Mouse (Mus musculus) lung, embryonic 16.5 days (tissue): ENCODE measurements around the gene Klhl8. TPM values are rescaled to one million over a fixed set of nuclear protein-coding genes. Genes with fewer than 3 reads are reported as not detected.

Source experiments
- ATAC-seq: fragments of 200-750 bp; cut with Nextera tagmentation; 2 replicates; pipeline ENCODE4 v1.8.0; 2017; ENCODE audit warnings: low read depth, mild to moderate bottlenecking, moderate library complexity
- H3K27ac ChIP-seq: fragments of 300-500 bp; sonication (generic); 2 replicates; pipeline ENCODE4 v1.5.1; 2014; ENCODE audit warnings: mild to moderate bottlenecking, control low read depth, low read length
- H3K27me3 ChIP-seq: fragments of 300-500 bp; sonication (generic); 2 replicates; pipeline ENCODE4 v1.6.1; 2014; ENCODE audit warnings: low read depth, low read length, mixed read lengths; ENCODE audit not compliant: control insufficient read depth, insufficient read depth
- H3K36me3 ChIP-seq: fragments of 300-500 bp; sonication (generic); 2 replicates; pipeline ENCODE4 v1.6.1; 2014; ENCODE audit warnings: low read length; ENCODE audit not compliant: control insufficient read depth, insufficient read depth
- H3K4me1 ChIP-seq: fragments of 300-500 bp; sonication (generic); replicated peaks from 2 replicates; pipeline ENCODE4 v1.6.1; 2014; ENCODE audit warnings: low read length, mixed read lengths; ENCODE audit not compliant: control insufficient read depth, insufficient read depth
- H3K4me2 ChIP-seq: fragments of 300-500 bp; sonication (generic); 2 replicates; pipeline ENCODE4 v1.6.1; 2014; ENCODE audit warnings: low read depth, low read length, control low read depth
- H3K4me3 ChIP-seq: fragments of 300-500 bp; sonication (generic); 2 replicates; pipeline ENCODE4 v1.5.1; 2014; ENCODE audit warnings: mild to moderate bottlenecking, low read length, control low read depth
- H3K9ac ChIP-seq: fragments of 300-500 bp; sonication (generic); 2 replicates; pipeline ENCODE4 v1.6.1; 2014; ENCODE audit warnings: low read length, control low read depth
- H3K9me3 ChIP-seq: fragments of 300-500 bp; sonication (generic); 2 replicates; pipeline ENCODE4 v1.6.1; 2016; ENCODE audit warnings: low read length; ENCODE audit not compliant: control insufficient read depth
- WGBS: fragments of 180-500 bp; shearing (Covaris S2); extraction: QIAGEN DNeasy Blood & Tissue Kit; methylation state at CpG from one replicate; pipeline ENCODE4 v1.1.7; 2014; 5-methylcytosine and 5-hydroxymethylcytosine counted together
- polyA plus RNA-seq: library from polyadenylated mRNA; unstranded; fragments of >200 nt; fragmentation: Nextera tagmentation; extraction: Ambion mirVana; gene quantifications from 2 replicates; pipeline ENCODE4 v1.2.1, GENCODE M21; 2015

The Klhl8 gene
- polyA plus RNA-seq, 1 experiment from 2014 or later = 11.1 TPM

DNA sequence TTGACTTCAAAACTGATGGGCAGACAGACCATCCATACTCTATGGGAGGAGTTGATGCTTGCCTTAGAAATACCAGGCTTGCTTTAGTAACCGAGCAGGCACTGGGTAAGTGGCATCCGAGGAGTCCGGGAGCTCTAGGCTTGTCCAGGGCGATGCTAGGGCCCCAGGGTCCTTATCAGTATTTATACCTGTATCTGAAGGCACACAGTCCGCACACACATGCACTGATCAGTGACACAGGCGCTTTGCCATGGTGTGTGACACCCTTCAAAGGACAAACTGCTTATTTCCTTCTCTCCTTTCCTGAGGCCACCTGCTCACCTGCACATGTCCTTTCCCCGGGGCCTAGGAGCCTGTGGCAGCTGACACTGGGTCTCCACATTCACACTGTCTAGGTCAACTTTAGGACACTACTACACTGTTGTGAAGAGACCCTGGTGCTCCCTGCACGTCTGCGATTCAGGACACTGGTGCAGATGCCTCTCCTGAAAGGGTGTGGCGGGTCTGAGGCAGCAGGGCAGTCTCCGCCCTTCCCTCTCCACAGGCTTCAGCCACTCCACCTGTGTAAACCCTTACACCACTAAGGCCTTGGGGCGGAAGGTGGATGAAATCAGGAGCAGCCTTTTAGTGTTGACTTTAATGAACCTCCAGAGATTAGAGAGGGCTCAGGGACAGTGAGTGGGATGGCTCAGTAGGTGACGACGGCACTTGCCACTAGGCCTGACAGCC lies 55.4 kb downstream of the Klhl8 start:
- H3K4me2 ChIP-seq = no peak overlapping the region
- no peaks in the 10 kb centered on the region for H3K27me3 ChIP-seq
- H3K4me3 ChIP-seq = no peak overlapping the region
- peaks cover 6% of the 10 kb centered on the region for H3K36me3 ChIP-seq
- no peaks in the 10 kb centered on the region for H3K9me3 ChIP-seq
- no peak overlapping the region for H3K9ac ChIP-seq
- peaks cover 7% of the 10 kb centered on the region; the same call in 1 of the 2 replicates for H3K4me1 ChIP-seq
- 64% methylated on average over 14 of the region's 14 CpGs for WGBS
- H3K27ac ChIP-seq = no peak overlapping the region
- peak; percentile 84 for ATAC-seq

DNA sequence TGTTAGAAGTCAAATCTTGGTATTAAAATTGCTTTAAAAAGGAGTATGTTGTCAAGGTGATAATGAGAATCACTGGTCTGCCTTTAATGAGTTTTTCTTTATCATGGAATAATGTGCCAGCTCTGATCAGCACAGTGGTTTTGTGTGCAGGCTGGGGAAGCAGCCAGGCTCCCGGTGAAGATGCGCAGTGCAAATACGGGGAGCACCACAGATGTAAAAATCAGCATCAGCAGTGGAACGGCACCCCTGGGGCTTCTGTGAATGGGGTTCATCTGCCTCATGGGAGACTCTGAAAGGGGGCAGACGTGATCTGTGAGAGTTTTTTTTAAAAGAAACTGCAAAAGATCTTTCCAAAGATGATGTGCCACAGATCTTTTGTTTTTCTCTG lies 56.3 kb downstream of the Klhl8 start:
- Histone ChIP-seq H3K27me3 (no peaks in the 10 kb centered on the region), H3K4me3 (no peak overlapping the region), H3K4me1 (peaks cover 7% of the 10 kb centered on the region; the same call in 1 of the 2 replicates), H3K9ac (no peak overlapping the region), H3K36me3 (peaks cover 7% of the 10 kb centered on the region), H3K4me2 (no peak overlapping the region), H3K9me3 (no peaks in the 10 kb centered on the region), H3K27ac (no peak overlapping the region)
- no peak for ATAC-seq
- 87% methylated on average over 5 of the region's 5 CpGs for WGBS

DNA sequence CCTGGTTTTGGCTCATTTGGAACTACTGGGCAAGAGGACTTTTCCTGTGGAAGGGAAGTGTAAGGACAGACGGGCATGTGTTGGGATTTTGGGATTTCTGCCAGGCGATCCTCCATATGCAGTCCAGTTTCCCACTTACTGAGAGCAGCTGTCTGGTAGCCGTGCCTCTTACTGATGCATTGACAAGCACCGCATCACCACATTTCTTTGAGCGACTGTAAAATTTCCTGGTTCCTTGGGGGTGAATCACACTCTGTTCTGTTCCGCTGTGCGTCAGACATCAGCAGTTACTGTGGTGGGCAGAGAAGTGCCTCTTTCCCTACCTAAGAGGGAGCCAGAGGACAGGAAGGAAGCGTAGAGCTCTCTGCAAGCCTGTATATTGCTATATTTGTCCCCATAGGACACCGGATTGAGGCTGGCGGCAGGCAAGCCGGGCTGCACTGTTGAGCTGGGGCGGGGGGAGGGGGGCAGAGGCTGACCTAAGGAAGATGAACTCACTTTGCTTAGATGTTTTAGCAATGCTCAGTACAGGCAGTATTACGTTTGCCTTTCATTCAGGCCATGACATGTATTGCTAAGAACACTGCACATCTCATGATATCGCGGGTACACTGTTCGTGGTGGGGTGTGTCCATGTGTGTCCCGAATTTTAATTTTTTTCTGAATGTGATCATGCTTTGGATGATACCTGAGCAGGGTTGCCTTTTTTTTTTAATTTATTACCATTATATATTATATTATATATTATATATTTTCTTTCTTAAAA lies 56.8 kb downstream of the Klhl8 start:
- Histone ChIP-seq H3K9ac (no peak overlapping the region), H3K36me3 (peaks cover 13% of the 10 kb centered on the region), H3K9me3 (no peaks in the 10 kb centered on the region), H3K4me2 (no peak overlapping the region), H3K27me3 (no peaks in the 10 kb centered on the region), H3K4me3 (no peak overlapping the region), H3K27ac (0 out of 2 replicates have a peak overlapping the region, but pooled peaks have one; percentile 12), H3K4me1 (peaks cover 7% of the 10 kb centered on the region; the same call in 1 of the 2 replicates)
- 61% methylated on average over 17 of the region's 17 CpGs for WGBS
- peak; percentile 58; the same call in 1 of the 2 replicates for ATAC-seq

DNA sequence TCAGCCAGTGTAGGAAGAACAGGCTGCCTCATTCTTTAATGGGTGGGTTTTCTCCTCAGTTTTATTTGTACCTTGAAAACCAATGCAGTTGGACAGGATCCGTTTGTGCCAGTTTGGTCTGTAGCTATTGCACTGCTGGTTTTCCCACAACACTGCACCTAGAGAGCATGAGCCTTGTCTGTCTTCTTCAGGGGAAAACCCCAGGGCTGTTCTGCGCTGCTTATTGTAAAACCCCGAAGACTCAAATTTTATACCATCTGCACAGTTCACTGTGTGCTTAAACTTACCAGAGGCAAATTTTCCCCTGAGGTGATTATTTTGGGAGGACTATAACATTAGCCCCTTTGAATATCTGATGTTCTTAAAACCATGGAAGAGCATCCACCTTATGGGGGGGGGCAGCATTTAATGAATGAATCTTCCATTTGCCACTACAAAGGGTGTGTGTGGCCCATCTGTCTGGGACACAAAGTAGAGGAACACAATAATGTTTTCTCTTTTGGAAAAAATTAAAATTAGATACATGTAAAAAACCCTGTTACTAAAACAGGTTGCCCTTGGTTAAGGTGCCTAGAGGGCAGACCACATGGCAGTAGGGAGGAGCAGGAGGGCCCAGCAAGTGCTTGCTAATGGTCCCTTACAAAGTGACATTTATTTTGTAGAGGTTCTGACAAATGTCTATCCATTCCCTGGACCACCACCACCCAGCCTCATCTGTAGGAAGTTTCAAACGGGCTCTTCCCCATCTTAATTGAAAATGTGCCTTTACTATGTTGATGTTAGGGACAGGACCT lies 58.1 kb downstream of the Klhl8 start:
- H3K27ac ChIP-seq = no peak overlapping the region
- no peak overlapping the region for H3K4me3 ChIP-seq
- ATAC-seq = no peak
- no peaks in the 10 kb centered on the region for H3K9me3 ChIP-seq
- no peaks in the 10 kb centered on the region for H3K27me3 ChIP-seq
- 76% methylated on average over 4 of the region's 4 CpGs for WGBS
- no peak overlapping the region for H3K9ac ChIP-seq
- peaks cover 7% of the 10 kb centered on the region; the same call in 1 of the 2 replicates for H3K4me1 ChIP-seq
- peaks cover 20% of the 10 kb centered on the region for H3K36me3 ChIP-seq
- no peak overlapping the region for H3K4me2 ChIP-seq

DNA sequence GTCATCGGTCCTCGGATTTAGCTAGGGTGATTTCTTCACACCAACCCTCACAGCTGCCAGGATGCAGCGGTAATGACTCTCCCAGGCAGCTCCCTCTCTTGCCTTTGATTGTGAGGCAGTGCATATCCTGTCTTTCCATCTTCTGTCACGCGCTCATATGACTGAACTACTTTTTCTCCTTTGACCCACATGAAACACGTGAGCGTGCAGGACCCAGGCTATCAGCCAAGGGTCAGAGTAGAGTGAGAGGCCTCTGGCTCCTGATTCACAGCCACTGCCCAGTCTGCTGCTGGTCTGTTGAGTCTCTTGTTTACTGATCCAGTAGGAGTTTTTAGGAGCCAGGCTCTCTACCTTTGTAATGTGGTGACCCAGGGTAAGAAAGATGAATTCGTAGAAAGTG lies 62.5 kb downstream of the Klhl8 start:
- H3K9me3 ChIP-seq = no peaks in the 10 kb centered on the region
- H3K4me3 ChIP-seq = no peak overlapping the region
- no peak overlapping the region for H3K9ac ChIP-seq
- H3K36me3 ChIP-seq = peaks cover 25% of the 10 kb centered on the region
- H3K27me3 ChIP-seq = no peaks in the 10 kb centered on the region
- no peak overlapping the region for H3K4me2 ChIP-seq
- 72% methylated on average over 8 of the region's 8 CpGs for WGBS
- H3K27ac ChIP-seq = no peak overlapping the region
- peaks cover 3% of the 10 kb centered on the region; the same call in 1 of the 2 replicates for H3K4me1 ChIP-seq
- no peak for ATAC-seq

DNA sequence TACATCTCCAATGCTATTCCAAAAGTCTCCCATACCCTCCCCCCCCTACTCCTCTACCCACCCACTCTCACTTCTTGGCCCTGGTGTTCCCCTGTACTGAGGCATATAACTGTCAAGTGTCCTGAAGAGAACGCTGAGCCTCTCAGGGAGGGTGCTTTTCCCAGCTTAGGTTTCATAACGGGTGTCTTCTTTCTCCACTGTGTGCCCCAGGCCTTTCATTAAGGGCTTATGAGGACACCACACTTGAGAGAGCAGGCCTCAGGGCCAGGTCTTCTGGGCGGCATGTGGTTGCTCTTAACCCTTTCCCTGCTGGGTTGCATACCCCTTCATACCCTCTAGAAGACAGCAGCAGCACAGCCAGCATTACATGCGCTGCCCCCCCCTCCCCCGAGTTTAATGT lies 64.5 kb downstream of the Klhl8 start:
- peaks cover 27% of the 10 kb centered on the region for H3K36me3 ChIP-seq
- H3K27ac ChIP-seq = no peak overlapping the region
- no peak overlapping the region for H3K9ac ChIP-seq
- peaks cover 3% of the 10 kb centered on the region; the same call in 1 of the 2 replicates for H3K4me1 ChIP-seq
- peak; percentile 10; the same call in 1 of the 2 replicates for ATAC-seq
- no peak overlapping the region for H3K4me2 ChIP-seq
- no peak overlapping the region for H3K4me3 ChIP-seq
- WGBS = 55% methylated on average over 5 of the region's 5 CpGs
- no peaks in the 10 kb centered on the region for H3K9me3 ChIP-seq
- no peaks in the 10 kb centered on the region for H3K27me3 ChIP-seq

DNA sequence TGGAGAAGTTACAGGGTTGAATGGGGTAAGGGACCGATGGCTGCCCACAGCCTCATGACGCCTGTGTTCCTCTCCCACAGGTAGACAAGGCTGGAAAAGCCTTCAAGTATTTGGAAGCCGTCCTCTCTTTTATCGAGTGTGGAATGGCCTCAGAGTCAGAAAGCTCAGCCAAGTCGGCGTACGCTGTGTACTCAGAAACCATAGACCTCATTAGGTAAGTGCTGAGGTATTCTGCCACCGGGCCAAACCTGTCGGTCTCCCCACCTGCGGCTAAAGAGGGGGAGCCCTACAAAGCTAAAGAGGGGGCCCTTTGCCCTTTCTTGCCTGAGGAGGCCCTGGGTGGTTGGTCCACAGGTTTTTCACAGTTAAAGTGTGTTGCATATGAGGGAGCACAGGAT lies 64.9 kb downstream of the Klhl8 start:
- H3K4me2 ChIP-seq = no peak overlapping the region
- peaks cover 3% of the 10 kb centered on the region; the same call in 1 of the 2 replicates for H3K4me1 ChIP-seq
- H3K9ac ChIP-seq = no peak overlapping the region
- H3K4me3 ChIP-seq = no peak overlapping the region
- peak; percentile 81 for ATAC-seq
- 59% methylated on average over 10 of the region's 10 CpGs for WGBS
- H3K36me3 ChIP-seq = peaks cover 28% of the 10 kb centered on the region
- no peaks in the 10 kb centered on the region for H3K27me3 ChIP-seq
- 0 out of 2 replicates have a peak overlapping the region, but pooled peaks have one; percentile 1 for H3K27ac ChIP-seq
- H3K9me3 ChIP-seq = no peaks in the 10 kb centered on the region

DNA sequence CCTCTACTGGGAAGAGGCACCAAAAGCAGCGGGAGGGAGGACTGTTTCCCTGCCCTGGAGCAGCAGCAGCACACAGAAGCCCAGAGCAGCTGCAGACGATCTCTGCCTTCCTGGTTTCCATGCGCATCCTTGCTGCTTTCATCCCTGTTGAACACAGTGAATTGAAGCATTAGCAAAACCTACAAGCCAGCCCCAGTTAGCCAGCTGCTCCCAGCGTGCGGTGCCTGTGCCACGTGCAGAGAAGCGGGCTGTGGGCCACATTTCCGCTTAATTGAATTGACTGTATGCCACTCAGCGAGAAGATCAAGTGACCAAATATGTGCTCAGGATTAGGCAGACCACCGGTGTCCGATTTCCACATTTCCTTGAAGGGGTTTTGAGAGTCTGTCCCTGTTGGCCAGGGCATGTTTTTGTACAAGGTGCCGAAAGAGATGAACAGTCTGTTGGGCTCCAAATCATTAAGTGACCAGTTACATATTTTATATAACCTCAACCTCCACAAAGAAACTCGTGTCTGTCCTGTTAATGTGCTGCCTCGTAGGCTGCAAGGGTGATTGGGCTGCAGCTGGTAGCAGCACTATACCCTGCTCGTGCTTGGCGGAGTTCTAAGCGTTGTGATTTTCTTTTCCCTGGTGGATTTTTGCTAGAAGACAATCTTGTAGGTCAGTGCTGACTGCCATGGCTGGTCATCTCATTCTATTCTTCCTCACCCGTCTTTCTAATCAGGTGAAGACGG lies 65.5 kb downstream of the Klhl8 start:
- Histone ChIP-seq H3K4me3 (no peak overlapping the region), H3K27ac (0 out of 2 replicates have a peak overlapping the region, but pooled peaks have one; percentile 1), H3K4me1 (peaks cover 3% of the 10 kb centered on the region; the same call in 1 of the 2 replicates), H3K9me3 (no peaks in the 10 kb centered on the region), H3K4me2 (no peak overlapping the region), H3K9ac (no peak overlapping the region), H3K27me3 (no peaks in the 10 kb centered on the region), H3K36me3 (peaks cover 27% of the 10 kb centered on the region)
- 45% methylated on average over 19 of the region's 19 CpGs for WGBS
- ATAC-seq = peak; percentile 34; the same call in 1 of the 2 replicates
